Mouse (Mus musculus) kidney, embryonic 14.5 days (tissue): ENCODE measurements around the gene Sugct. TPM values are rescaled to one million over a fixed set of nuclear protein-coding genes. Genes with fewer than 3 reads are reported as not detected.
A peak's percentile ranks its signal among the peaks of the same experiment; 100 is the strongest.

Experiments used
- ATAC-seq: fragments of 200-750 bp; cut with Nextera tagmentation; 2 replicates; pipeline ENCODE4 v1.8.0; 2017; ENCODE audit warnings: moderate number of reproducible peaks, mild to moderate bottlenecking, moderate TSS enrichment, moderate library complexity; ENCODE audit not compliant: low FRiP score, low TSS enrichment
- H3K27ac ChIP-seq: fragments of 300-500 bp; sonication (generic); 2 replicates; pipeline ENCODE4 v1.5.1; 2014; ENCODE audit warnings: low read depth, mild to moderate bottlenecking, low read length, moderate library complexity, mixed read lengths
- H3K27me3 ChIP-seq: fragments of 300-500 bp; sonication (generic); 2 replicates; pipeline ENCODE4 v1.6.1; 2014; ENCODE audit warnings: mild to moderate bottlenecking, low read length; ENCODE audit not compliant: control insufficient read depth, insufficient read depth
- H3K36me3 ChIP-seq: fragments of 300-500 bp; sonication (generic); 2 replicates; pipeline ENCODE4 v1.6.1; 2014; ENCODE audit warnings: low read length, mixed read lengths; ENCODE audit not compliant: control insufficient read depth, insufficient read depth
- H3K4me1 ChIP-seq: fragments of 300-500 bp; sonication (generic); 2 replicates; pipeline ENCODE4 v1.6.1; 2014; ENCODE audit warnings: low read length, mixed read lengths; ENCODE audit not compliant: control insufficient read depth, insufficient read depth
- H3K4me2 ChIP-seq: fragments of 300-500 bp; sonication (generic); replicated peaks from 2 replicates; pipeline ENCODE4 v1.6.1; 2014; ENCODE audit warnings: low read depth, mild to moderate bottlenecking, low read length
- H3K4me3 ChIP-seq: fragments of 300-500 bp; sonication (generic); 2 replicates; pipeline ENCODE4 v1.5.1; 2014; ENCODE audit warnings: mild to moderate bottlenecking, low read length
- H3K9ac ChIP-seq: fragments of 300-500 bp; sonication (generic); 2 replicates; pipeline ENCODE4 v1.6.1; 2014; ENCODE audit warnings: low read depth, mild to moderate bottlenecking, low read length, moderate library complexity
- H3K9me3 ChIP-seq: fragments of 300-500 bp; sonication (generic); 2 replicates; pipeline ENCODE4 v1.6.1; 2016; ENCODE audit warnings: low read length; ENCODE audit not compliant: control insufficient read depth
- WGBS: fragments of 180-500 bp; shearing (Covaris S2); extraction: QIAGEN DNeasy Blood & Tissue Kit; methylation state at CpG from one replicate; pipeline ENCODE4 v1.1.7; 2014; 5-methylcytosine and 5-hydroxymethylcytosine counted together
- polyA plus RNA-seq: library from polyadenylated mRNA; unstranded; fragments of >200 nt; fragmentation: Nextera tagmentation; extraction: Ambion mirVana; gene quantifications from 2 replicates; pipeline ENCODE4 v1.2.1, GENCODE M21; 2014

The Sugct gene
- polyA plus RNA-seq, 1 experiment from 2014 or later: 6.9 TPM

DNA sequence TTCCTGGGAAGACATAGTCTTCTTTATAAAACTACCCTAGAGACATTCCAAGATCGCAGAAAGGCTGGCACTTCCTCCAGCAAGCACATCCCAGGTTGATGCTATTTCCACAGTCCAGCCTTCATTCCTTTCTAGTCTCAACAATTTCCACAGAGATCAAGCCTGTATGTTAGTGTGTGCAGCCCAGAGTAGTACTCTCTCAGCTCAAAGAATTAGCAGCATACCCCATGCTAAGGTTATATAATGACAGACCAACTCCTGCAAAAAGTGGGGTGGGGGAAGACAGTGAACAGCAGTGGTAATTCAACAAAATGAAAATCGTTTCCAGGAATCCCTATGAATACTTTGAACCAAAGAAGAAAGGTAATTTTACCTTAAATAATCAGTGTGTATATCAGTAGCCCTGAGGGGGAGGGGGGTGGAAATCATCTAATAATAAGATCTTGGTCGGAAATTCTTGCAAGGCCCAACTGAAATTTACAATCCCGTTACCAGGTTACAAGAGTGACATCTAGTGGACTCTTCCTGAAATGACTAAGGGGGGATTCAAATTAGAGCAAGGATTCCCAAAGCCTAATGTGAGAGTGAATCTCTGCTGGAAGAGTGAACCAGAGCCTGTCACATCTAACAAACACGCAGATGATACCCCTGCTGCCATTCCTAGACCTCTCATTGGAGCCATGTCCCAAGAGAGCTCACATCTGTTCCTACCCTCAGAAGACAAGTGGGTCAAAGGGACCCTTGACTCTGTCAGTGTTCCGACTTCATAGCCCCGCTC, 263.0 kb downstream of the Sugct start:
- Histone ChIP-seq H3K4me3 (no peak overlapping the region), H3K9ac (no peak overlapping the region), H3K9me3 (no peaks in the 10 kb centered on the region), H3K4me2 (no peak overlapping the region), H3K27me3 (no peaks in the 10 kb centered on the region), H3K27ac (no peak overlapping the region), H3K36me3 (no peaks in the 10 kb centered on the region), H3K4me1 (no peaks in the 10 kb centered on the region)
- WGBS: 43% methylated on average over 7 of the region's 7 CpGs
- peak; percentile 64; the same call in 1 of the 2 replicates for ATAC-seq

DNA sequence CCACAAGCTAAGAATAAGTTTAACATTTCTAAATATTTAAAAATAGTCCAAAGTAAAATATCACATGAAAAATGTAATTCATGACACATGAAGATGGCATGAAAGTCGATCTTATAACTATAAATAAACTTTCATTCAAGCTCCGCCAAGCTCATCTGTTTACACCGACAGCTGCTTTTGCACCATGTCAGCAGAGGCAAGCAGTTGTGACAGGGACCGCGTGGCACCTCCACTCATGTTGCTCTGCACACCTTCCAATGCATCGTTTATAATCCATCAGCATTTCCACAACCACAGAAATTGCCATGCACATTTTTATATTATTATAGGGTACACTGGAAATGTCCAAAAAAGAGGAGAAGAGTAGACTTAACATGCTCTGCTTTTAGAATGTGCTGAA, 273.5 kb downstream of the Sugct start:
- Histone ChIP-seq H3K27me3 (no peaks in the 10 kb centered on the region), H3K4me3 (no peak overlapping the region), H3K9me3 (peaks cover 4% of the 10 kb centered on the region; the same call in 1 of the 2 replicates), H3K9ac (no peak overlapping the region), H3K27ac (no peak overlapping the region), H3K36me3 (no peaks in the 10 kb centered on the region), H3K4me2 (no peak overlapping the region), H3K4me1 (no peaks in the 10 kb centered on the region)
- whole genome bisulfite sequencing: 93% methylated on average over 6 of the region's 6 CpGs
- no peak for ATAC-seq

- no peak overlapping the region for H3K9ac ChIP-seq
- no peak overlapping the region for H3K4me3 ChIP-seq
- H3K27ac ChIP-seq: no peak overlapping the region
- H3K27me3 ChIP-seq: no peaks in the 10 kb centered on the region
- H3K9me3 ChIP-seq: peaks cover 5% of the 10 kb centered on the region; the same call in 1 of the 2 replicates
- ATAC-seq: no peak
- H3K36me3 ChIP-seq: no peaks in the 10 kb centered on the region
- 88% methylated on average over 1 of the region's 1 CpGs for WGBS
- no peaks in the 10 kb centered on the region for H3K4me1 ChIP-seq
- H3K4me2 ChIP-seq: no peak overlapping the region
Observed at GRCm38 (mm10) chr13:17420557-17420956, 274.8 kb downstream of the Sugct start.

- H3K4me1 ChIP-seq: no peaks in the 10 kb centered on the region
- no peak for ATAC-seq
- H3K9me3 ChIP-seq: no peaks in the 10 kb centered on the region
- no peak overlapping the region for H3K9ac ChIP-seq
- no peaks in the 10 kb centered on the region for H3K36me3 ChIP-seq
- no peak overlapping the region for H3K27ac ChIP-seq
- no peak overlapping the region for H3K4me2 ChIP-seq
- no peak overlapping the region for H3K4me3 ChIP-seq
- WGBS: 94% methylated on average over 8 of the region's 8 CpGs
- H3K27me3 ChIP-seq: no peaks in the 10 kb centered on the region
Observed at GRCm38 (mm10) chr13:17342836-17343235, 352.5 kb downstream of the Sugct start.

GRCm38 (mm10) chr13:17335885-17336540, 359.3 kb downstream of the Sugct start:
- no peak for ATAC-seq
- no peaks in the 10 kb centered on the region for H3K36me3 ChIP-seq
- no peak overlapping the region for H3K4me2 ChIP-seq
- no peak overlapping the region for H3K4me3 ChIP-seq
- H3K9me3 ChIP-seq: no peaks in the 10 kb centered on the region
- whole genome bisulfite sequencing: 84% methylated on average over 4 of the region's 4 CpGs
- H3K4me1 ChIP-seq: no peaks in the 10 kb centered on the region
- no peak overlapping the region for H3K27ac ChIP-seq
- no peaks in the 10 kb centered on the region for H3K27me3 ChIP-seq
- H3K9ac ChIP-seq: no peak overlapping the region

DNA sequence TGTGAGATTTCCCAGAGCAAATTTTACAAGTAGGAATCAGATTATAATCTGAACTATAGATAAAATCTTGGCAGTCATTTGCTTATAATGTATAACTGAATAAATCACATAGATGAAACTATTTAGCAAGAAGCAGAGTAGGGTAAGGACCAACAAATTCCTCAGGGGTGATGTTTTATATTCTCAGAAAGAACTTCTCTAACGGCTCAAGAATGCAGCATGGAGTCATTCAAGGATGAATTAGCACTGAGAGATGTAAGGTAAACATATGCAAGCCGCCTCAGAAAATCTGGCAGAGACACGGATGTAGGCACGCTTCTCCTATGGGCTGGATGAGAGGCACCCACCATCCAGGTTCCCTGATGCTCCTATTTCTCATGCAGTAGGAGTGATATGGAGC, 368.5 kb downstream of the Sugct start:
- Histone ChIP-seq H3K9me3 (no peaks in the 10 kb centered on the region), H3K9ac (no peak overlapping the region), H3K4me2 (no peak overlapping the region), H3K4me3 (no peak overlapping the region), H3K27ac (no peak overlapping the region), H3K27me3 (no peaks in the 10 kb centered on the region), H3K4me1 (no peaks in the 10 kb centered on the region), H3K36me3 (no peaks in the 10 kb centered on the region)
- no peak for ATAC-seq
- 78% methylated on average over 4 of the region's 4 CpGs for WGBS

GRCm38 (mm10) chr13:17301590-17301989, 393.8 kb downstream of the Sugct start:
- 88% methylated on average over 4 of the region's 4 CpGs for WGBS
- no peak overlapping the region for H3K4me2 ChIP-seq
- no peak for ATAC-seq
- no peaks in the 10 kb centered on the region for H3K36me3 ChIP-seq
- no peaks in the 10 kb centered on the region for H3K4me1 ChIP-seq
- no peak overlapping the region for H3K27ac ChIP-seq
- no peak overlapping the region for H3K9ac ChIP-seq
- no peaks in the 10 kb centered on the region for H3K27me3 ChIP-seq
- H3K4me3 ChIP-seq: no peak overlapping the region
- no peaks in the 10 kb centered on the region for H3K9me3 ChIP-seq

GRCm38 (mm10) chr13:17297462-17298005, 397.8 kb downstream of the Sugct start:
- 56% methylated on average over 1 of the region's 1 CpGs for WGBS
- no peaks in the 10 kb centered on the region for H3K9me3 ChIP-seq
- no peaks in the 10 kb centered on the region for H3K4me1 ChIP-seq
- ATAC-seq: no peak
- no peak overlapping the region for H3K4me3 ChIP-seq
- H3K27me3 ChIP-seq: no peaks in the 10 kb centered on the region
- no peak overlapping the region for H3K4me2 ChIP-seq
- H3K27ac ChIP-seq: no peak overlapping the region
- no peak overlapping the region for H3K9ac ChIP-seq
- no peaks in the 10 kb centered on the region for H3K36me3 ChIP-seq

DNA sequence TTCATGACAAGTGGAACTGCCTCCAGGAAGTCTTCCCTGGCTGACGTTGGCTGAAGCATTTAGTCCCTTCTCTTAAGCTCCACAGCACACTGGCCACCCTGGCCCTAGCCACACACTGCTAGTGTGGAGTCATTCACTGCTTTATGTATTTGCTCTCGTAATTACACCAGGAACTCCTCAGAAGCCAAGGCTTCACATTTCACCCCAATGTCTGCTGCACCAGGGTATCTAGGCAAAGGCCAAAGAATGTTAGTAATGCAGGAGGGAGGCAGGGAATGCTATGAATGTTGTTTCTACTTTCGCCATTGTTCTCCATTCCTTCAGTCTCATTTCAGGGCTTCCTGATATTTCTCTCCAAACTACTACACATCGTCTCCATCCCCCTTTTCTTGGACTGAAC, 398.4 kb downstream of the Sugct start:
- ATAC-seq: no peak
- no peaks in the 10 kb centered on the region for H3K9me3 ChIP-seq
- 47% methylated on average over 4 of the region's 4 CpGs for WGBS
- H3K4me1 ChIP-seq: no peaks in the 10 kb centered on the region
- H3K9ac ChIP-seq: no peak overlapping the region
- no peak overlapping the region for H3K4me3 ChIP-seq
- H3K4me2 ChIP-seq: no peak overlapping the region
- no peak overlapping the region for H3K27ac ChIP-seq
- H3K36me3 ChIP-seq: no peaks in the 10 kb centered on the region
- H3K27me3 ChIP-seq: no peaks in the 10 kb centered on the region
